Mouse (Mus musculus): ENCODE results near the gene Slc41a2.
"Not testable (repeated sequence)": the region's sequence is repeated elsewhere in the genome, so short reads cannot be mapped to it uniquely, and the experiment has no call there.

The Slc41a2 gene

GRCm38 (mm10) chr10:83337159-83337951 lies at the start of gene Slc41a2:
TSS of gene Slc41a2 (minus strand) at chr10:83337882.
- DNase-seq (ENCODE audit: low spot score), result peak; percentile 38

DNA sequence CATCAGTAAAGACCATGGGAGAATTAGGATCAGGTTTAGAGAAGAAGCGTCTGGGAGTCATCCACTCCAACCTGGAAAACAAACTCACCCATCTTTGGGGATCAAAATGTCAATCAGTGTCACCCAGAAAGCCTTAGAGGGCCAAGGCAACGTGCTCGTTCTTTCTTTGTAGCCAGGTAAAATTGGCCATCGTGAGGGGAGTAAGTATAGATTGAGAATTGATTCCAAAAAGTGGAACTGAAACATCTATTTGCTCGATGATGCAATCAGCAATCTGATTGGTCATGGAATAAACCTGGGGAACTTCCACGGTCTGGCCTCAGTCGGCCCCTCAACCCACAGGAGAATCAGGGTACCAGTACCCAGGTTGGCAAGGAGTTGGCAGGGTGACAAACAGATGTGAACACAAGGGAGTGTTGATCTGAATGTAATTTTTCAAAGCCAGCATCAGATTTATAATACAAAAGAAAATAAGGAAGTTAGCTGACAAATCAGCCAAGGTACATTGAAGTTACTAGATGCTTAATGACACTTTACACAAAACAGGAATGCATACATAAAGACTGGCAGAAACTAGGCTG lies 47.7 kb upstream of the Slc41a2 start:
- DNase-seq (ENCODE audit: low spot score), result no peak

DNA sequence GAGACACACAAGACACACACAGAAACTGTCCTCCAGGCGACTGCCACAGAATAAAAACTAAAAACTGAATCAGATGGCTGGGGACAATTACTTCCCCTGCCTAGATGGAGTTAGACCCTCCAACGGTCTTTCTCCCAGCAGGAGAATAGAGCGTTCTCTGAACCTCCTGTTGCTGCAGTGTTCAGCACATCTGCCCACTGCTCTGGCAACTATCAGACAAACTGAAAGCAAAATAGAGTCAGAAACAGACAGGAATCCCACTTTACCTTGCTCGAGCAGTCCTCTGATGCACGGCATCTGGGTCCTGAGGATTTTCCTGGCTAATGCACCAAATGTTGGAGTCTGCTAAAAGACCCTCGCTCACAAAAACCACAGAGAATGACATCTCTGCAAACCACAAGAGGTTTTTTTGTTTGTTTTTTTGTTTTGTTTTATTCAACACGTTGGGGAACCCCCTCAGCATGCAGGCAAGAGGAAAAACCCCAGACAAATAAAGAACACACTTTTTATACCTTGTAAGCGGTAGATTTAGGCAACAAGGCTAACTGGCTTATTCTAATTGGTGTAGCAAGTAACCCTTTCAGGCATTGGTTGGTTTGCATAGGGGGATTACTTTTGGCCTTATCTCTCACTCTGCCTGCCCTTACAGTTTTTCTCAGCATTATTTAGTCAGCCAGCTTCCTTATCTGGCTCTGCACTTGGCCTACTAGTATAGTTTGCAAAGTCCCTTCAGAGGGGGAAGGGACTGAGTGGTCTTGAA lies 47.0 kb upstream of the Slc41a2 start:
- DNase-seq (ENCODE audit: low spot score), result no peak

- DNase-seq (ENCODE audit: low spot score), result no peak
Observed at GRCm38 (mm10) chr10:83383863-83384262, 46.2 kb upstream of the Slc41a2 start.

DNA sequence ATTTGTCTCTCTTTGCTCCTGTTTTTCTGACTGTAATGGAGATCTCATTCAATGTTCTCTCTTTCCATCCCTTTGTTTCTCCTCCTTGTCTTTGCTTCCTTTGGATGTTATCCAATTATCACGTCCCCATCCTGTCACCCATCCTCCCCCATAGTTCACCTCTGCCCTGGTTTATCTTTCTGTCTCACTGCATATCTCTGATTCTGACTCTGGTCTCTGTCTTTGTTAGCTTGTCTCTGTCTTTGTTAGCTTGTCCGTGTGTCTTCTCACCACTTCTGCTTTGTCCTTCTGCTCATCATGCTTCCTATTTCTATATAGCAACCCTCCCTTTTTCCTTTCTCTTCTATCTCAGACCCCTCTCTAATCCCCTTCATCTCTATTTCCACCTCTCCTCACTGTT lies 45.3 kb upstream of the Slc41a2 start:
- no peak for DNase-seq (ENCODE audit: low spot score)

DNA sequence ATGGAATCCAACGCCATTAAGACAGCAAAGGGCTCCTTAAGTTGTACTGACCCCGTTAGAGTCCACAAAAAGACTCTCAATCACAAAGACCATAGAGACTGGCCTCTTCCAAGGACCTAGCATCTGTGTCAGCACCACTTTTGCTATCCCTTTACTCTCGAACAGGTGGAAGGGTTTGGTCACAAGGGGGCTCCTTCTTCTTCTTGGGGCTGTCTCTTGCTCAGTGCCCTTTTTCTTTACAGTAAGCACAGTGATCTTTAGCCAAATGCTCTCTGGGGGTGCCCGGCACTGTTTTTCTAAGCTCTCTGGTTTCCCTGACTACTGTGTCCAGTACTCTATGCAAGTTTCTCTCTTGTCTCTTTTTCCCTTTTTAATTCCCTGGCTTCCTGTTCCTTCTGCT lies 44.8 kb upstream of the Slc41a2 start:
- no peak for DNase-seq (ENCODE audit: low spot score)

DNA sequence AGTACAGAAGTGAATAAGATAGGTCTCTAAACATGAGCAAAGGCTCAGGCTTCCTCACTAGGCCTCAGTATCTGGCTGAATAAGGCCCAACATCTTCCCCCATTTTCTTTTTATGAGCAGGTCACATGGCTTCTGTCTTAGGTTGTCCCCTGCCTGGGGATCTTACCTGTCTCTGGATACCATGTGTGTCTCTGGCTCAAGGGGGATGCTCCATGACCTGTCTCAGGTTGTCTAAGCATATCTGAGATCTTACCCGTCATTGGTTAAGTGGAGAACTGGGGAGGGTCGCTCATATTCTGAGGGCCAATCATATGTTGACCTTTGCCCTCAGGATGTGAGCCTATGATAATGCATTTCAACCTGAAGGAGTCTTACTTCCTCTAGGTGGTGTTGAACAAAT lies 42.8 kb upstream of the Slc41a2 start:
- no peak for DNase-seq (ENCODE audit: low spot score)

DNA sequence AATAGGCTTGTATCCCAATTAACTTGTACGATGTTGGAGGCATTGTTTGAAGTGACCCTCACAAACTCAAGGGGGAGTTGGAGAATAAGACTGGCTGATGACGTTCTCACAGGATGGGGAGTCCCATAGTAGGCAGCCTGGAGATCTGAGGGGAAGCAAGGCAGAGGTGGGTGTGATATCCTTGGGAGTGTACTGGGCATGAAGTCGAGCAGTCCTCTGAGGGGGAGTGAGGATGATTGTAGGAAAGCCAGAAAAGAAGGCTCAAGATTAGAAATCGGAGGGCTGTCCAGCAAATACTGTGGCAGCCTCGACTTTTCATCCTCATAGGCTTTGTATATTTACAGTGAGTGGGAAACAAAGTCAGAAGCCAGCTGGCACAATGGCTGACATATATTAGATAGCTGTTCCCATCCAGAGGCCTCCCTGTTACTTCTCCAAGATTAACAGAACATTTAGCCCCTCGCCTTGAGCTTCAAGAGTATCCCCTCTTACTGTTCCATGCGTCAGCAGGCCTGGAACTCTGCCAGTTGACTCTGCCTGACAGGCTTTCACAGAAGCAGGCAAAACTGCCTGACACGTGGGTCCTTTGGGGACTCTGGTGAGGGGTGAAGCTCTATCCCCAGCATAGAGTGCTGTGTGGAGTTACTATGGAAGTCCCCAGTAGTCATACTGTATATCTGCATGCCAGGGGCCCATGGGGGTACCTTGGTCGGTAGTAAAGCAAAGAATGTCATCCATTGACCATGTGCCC lies 40.6 kb upstream of the Slc41a2 start:
- DNase-seq (ENCODE audit: low spot score), result no peak

DNA sequence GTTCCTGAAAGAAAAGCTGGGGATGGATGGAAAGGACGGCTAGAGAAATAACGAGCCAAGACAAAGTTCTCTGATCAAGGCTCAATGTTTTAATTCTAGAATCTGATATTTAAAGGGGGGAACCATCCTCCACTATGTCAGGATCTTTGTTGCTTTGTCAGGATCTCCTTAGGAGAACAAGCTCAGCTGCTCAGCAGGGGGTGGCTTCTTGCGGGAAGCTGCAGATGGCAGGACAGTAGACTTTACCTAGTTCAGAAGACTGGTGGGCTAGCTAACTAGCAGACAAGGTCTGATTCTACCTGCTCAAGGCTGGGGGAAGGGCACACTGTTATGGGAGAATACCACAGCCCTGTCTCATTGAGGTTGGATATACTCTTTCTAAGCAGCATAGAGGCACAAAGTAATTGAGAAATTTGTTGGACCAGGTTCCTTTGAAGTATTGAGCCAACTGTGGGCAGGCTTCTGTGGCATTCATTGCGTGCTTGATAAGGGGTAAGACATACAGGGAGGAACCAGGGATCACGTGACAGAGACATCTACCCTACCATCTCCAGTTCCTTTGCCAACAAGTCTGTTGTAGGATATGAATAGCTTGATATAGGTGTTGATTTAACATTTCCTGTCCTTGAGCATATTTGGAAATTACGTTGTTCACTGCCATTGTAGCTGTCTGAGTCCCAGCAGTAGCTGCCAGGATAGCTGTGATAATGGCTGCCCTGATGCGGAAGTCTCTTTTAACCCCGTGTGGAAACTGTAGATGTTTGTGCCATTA lies 39.4 kb upstream of the Slc41a2 start:
- no peak for DNase-seq (ENCODE audit: low spot score)

DNA sequence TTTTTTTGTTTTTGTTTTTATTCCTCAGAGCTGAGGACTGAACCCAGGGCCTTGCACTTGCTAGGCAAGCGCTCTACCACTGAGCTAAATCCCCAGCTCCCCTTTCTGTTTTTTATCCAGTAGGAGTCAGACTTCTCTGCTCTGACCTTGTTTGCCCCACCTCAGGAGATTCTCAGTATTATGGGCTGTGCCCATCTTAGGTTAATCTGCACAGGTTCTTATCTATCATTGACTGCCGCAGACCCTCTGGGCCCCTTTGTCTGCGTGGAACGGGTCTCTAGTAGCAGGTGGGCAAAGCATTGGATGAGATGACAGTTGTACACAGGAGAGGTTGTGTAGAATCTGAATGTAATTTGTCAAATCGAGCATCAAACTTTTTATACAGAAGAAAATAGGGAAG lies 37.8 kb upstream of the Slc41a2 start:
- DNase-seq (ENCODE audit: low spot score), result not testable (repeated sequence)

GRCm38 (mm10) chr10:83374045-83374656 lies 36.5 kb upstream of the Slc41a2 start:
- DNase-seq (ENCODE audit: low spot score), result no peak

DNA sequence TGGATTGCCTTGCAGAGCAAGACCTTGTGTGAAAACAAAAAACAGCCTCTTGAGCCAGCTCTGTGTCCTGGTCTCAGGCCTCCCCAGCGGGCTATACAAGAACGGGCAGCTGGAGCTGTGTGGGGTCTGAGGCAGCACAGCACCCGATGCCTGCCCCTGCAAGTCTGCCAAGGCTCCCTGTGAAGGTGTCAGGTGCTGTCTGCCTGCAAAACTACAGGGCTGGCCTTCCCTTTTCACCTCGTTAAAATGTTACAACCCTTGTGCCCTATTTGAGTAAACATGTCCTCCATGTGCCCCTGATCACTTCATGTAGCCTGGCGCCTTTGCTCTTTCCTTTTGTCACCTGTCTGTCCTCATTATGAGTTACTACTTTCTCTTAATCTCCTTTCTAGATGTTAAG lies 31.2 kb upstream of the Slc41a2 start:
- DNase-seq (ENCODE audit: low spot score), result no peak

DNA sequence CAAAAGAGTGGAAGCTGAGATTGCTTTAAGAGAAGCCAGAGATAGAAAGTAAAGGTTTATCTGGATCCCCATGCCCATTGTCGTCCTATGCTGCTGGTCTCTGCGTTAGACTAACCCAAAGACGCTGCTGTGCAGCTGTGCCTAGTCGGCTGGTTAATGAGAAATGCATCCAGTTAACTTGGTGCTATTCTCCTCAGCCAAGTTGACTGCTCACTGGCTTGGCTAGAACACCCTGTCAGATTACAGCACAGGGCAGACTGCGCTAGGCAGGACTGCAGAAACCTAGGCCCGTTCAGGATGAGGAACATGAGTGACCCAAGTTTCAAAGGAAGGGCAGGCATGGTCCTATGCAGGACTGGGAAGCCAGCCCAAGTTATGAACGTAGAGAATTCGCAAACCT lies 25.8 kb upstream of the Slc41a2 start:
- DNase-seq (ENCODE audit: low spot score), result no peak

GRCm38 (mm10) chr10:83361643-83362382 lies 24.1 kb upstream of the Slc41a2 start:
- no peak for DNase-seq (ENCODE audit: low spot score)

GRCm38 (mm10) chr10:83360356-83360755 lies 22.7 kb upstream of the Slc41a2 start:
- no peak for DNase-seq (ENCODE audit: low spot score)

- peak; percentile 93 for DNase-seq (ENCODE audit: low spot score)
Observed at GRCm38 (mm10) chr10:83359956-83360355, 22.3 kb upstream of the Slc41a2 start, which contains the start of gene D10Wsu102e. TSS of gene D10Wsu102e (plus strand) at chr10:83360221.

DNA sequence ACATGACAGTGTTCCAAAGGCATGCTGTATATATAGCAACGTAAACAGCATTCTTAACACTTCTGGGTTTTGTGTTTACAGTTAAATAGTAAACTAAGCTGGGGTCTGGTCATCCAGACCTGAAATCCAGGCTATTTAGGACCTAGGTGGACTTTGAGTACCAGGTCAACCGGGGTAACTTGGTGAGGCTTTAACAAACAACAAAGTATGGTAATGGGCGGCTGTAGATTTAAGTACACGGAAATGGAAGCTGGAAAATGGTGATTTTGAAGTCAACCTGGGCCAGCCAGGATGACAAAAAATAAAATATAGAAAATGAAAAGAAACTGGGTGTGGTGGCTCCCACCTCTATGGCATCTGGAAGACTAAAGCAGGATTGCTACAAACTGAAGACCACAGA lies 21.8 kb upstream of the Slc41a2 start:
- no peak for DNase-seq (ENCODE audit: low spot score)

GRCm38 (mm10) chr10:83356416-83356815 lies 18.7 kb upstream of the Slc41a2 start:
- DNase-seq (ENCODE audit: low spot score), result no peak

DNA sequence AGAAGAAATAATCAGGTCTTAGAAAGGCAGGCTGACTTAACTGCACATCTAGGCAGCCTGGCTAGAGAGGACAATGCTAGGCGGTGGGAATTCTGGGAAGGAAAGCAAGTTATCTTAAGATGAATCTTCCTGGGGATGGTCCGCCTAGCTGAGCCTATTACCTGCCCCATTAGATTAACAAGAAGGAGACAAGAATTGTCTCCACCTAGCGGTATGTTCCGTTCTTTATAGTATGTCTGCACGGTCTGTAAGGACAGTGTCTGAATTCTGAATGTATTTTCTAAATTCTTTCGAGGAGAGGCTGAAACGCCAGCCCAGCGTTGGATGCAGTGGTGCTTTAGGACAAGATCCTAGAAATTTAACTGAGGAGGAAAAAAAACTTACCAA lies 16.6 kb upstream of the Slc41a2 start:
- no peak for DNase-seq (ENCODE audit: low spot score)

- DNase-seq (ENCODE audit: low spot score), result peak; percentile 40
Observed at GRCm38 (mm10) chr10:83353680-83354332, 16.1 kb upstream of the Slc41a2 start.
